Mouse (Mus musculus) ES-E14 (cell line): ENCODE results near the gene Sgms2. TPM values are rescaled to one million over a fixed set of nuclear protein-coding genes. Genes with fewer than 3 reads are reported as not detected.

Experiments
- DNase-seq: peaks from one replicate; pipeline ENCODE4 v3.0.0-alpha.2; 2013; ENCODE audit warnings: low read depth, low spot score
- H3K27ac ChIP-seq: 2 replicates; pipeline ENCODE4 v1.5.1; 2012; ENCODE audit warnings: low read depth, mild to moderate bottlenecking, low read length, moderate library complexity, mixed read lengths; ENCODE audit not compliant: poor library complexity, insufficient read depth, severe bottlenecking
- H3K36me3 ChIP-seq: 2 replicates; pipeline ENCODE4 v1.6.1; 2012; ENCODE audit warnings: mild to moderate bottlenecking, low read length, moderate library complexity, mixed read lengths; ENCODE audit not compliant: control insufficient read depth, poor library complexity, insufficient read depth, severe bottlenecking
- H3K4me1 ChIP-seq, 2 experiments: fragments of 150-350 bp in 1 of 2; sonication (generic) in 1 of 2; 2 replicates each; pipeline ENCODE4 v1.6.1; 2012; ENCODE audit warnings: low read length in 2 of 2, mild to moderate bottlenecking in 1 of 2, mixed read lengths in 1 of 2; ENCODE audit not compliant: control insufficient read depth in 2 of 2, insufficient read depth in 2 of 2, poor library complexity in 1 of 2
- H3K4me3 ChIP-seq, 2 experiments: fragments of 150-350 bp in 1 of 2; sonication (generic) in 1 of 2; 2 replicates each; pipeline ENCODE4 v1.5.1; 2012; ENCODE audit warnings: low read length in 2 of 2, low read depth in 1 of 2, mild to moderate bottlenecking in 1 of 2, mixed read lengths in 1 of 2; ENCODE audit not compliant: insufficient read depth in 1 of 2, poor library complexity in 1 of 2, severe bottlenecking in 1 of 2
- H3K9ac ChIP-seq: 2 replicates; pipeline ENCODE4 v1.6.1; 2012; ENCODE audit warnings: low read depth, mild to moderate bottlenecking, low read length, mixed read lengths; ENCODE audit not compliant: poor library complexity, insufficient read depth, severe bottlenecking
- H3K9me3 ChIP-seq: fragments of 150-350 bp; sonication (generic); 2 replicates; pipeline ENCODE4 v1.6.1; 2012; ENCODE audit warnings: low read depth, mild to moderate bottlenecking, low read length; ENCODE audit not compliant: control insufficient read depth, insufficient read depth
- CHD2 ChIP-seq: IDR thresholded peaks from 2 replicates; pipeline ENCODE4 v1.6.1; 2014; ENCODE audit warnings: mild to moderate bottlenecking, low read depth, low read length, inconsistent platforms
- HCFC1 ChIP-seq: IDR thresholded peaks from 2 replicates; pipeline ENCODE4 v1.6.1; 2012; ENCODE audit warnings: low read length, inconsistent platforms, borderline replicate concordance; ENCODE audit not compliant: insufficient read depth
- MAFK ChIP-seq: IDR thresholded peaks from 2 replicates; pipeline ENCODE4 v1.6.1; 2014; ENCODE audit warnings: mild to moderate bottlenecking, low read depth, low read length, inconsistent platforms; ENCODE audit not compliant: insufficient read depth
- ZC3H11A ChIP-seq: IDR thresholded peaks from 2 replicates; pipeline ENCODE4 v1.6.1; 2012; ENCODE audit warnings: low read depth, mild to moderate bottlenecking, inconsistent platforms, low read length, borderline replicate concordance
- ZNF384 ChIP-seq: IDR thresholded peaks from 2 replicates; pipeline ENCODE4 v1.6.1; 2012; ENCODE audit warnings: low read depth, low read length, inconsistent platforms
- in situ Hi-C, 2 experiments: fragments of 600-800 bp; cut with MboI; formaldehyde crosslinking; loops; one replicate each; pipeline ENCODE4 v1.15.1; 2025; ENCODE audit warnings: low sequenced_read_pairs in 2 of 2, inconsistent platforms in 1 of 2; ENCODE audit not compliant: unreplicated experiment in 2 of 2
- total RNA-seq: library from RNA; depleted of rRNA; stranded (reverse); fragments of 300-350 nt; gene quantifications from 2 replicates; pipeline ENCODE4 v1.2.3, GENCODE M21; 2012

Sgms2 gene
- total RNA-seq, 1 experiment = 2.1 TPM

- Histone ChIP-seq H3K9me3 (no peaks in the 10 kb centered on the region), H3K4me3 (no peak overlapping the region), H3K27ac (no peak overlapping the region), H3K4me1 (no peaks in the 10 kb centered on the region), H3K36me3 (no peaks in the 10 kb centered on the region), H3K9ac (no peak overlapping the region)
- in situ Hi-C loops = no loop called here
- DNase-seq = no peak
- no peak for TF ChIP-seq MAFK
- no peak for TF ChIP-seq ZC3H11A
- no peak for TF ChIP-seq HCFC1
- no peak for TF ChIP-seq CHD2
- no peak for TF ChIP-seq ZNF384
These were observed 142.2 kb downstream of the Sgms2 start for GRCm38 (mm10) chr3:131349013-131349412.

GRCm38 (mm10) chr3:131348579-131348950, 142.6 kb downstream of the Sgms2 start:
- Histone ChIP-seq H3K4me1 (no peaks in the 10 kb centered on the region), H3K9me3 (no peaks in the 10 kb centered on the region), H3K27ac (no peak overlapping the region), H3K9ac (no peak overlapping the region), H3K36me3 (no peaks in the 10 kb centered on the region), H3K4me3 (no peak overlapping the region)
- DNase-seq = no peak
- in situ Hi-C loops = no loop called here
- no peak for TF ChIP-seq MAFK

GRCm38 (mm10) chr3:131347831-131348578, 143.2 kb downstream of the Sgms2 start:
- Histone ChIP-seq H3K27ac (no peak overlapping the region), H3K9ac (no peak overlapping the region), H3K4me1 (no peaks in the 10 kb centered on the region), H3K36me3 (no peaks in the 10 kb centered on the region), H3K9me3 (no peaks in the 10 kb centered on the region), H3K4me3 (no peak overlapping the region)
- in situ Hi-C loops = no loop called here
- TF ChIP-seq ZC3H11A (peak; percentile 59; the same call in 1 of the 2 replicates), HCFC1 (no peak), MAFK (no peak), ZNF384 (peak; percentile 91), CHD2 (no peak)
- peak; percentile 34 for DNase-seq

GRCm38 (mm10) chr3:131345903-131346302, 145.3 kb downstream of the Sgms2 start:
- Histone ChIP-seq H3K36me3 (no peaks in the 10 kb centered on the region), H3K9me3 (no peaks in the 10 kb centered on the region), H3K4me3 (no peak overlapping the region), H3K4me1 (no peaks in the 10 kb centered on the region), H3K9ac (no peak overlapping the region), H3K27ac (no peak overlapping the region)
- TF ChIP-seq ZNF384 (no peak), MAFK (no peak), CHD2 (no peak), HCFC1 (no peak), ZC3H11A (no peak)
- in situ Hi-C loops = no loop called here
- no peak for DNase-seq

- Histone ChIP-seq H3K4me1 (0 out of 4 replicates have a peak, but pooled peaks cover 0 to 2% of the 10 kb centered on the region in 2 experiments), H3K4me3 (no peak overlapping the region), H3K9me3 (no peaks in the 10 kb centered on the region), H3K36me3 (no peaks in the 10 kb centered on the region), H3K27ac (no peak overlapping the region), H3K9ac (no peak overlapping the region)
- TF ChIP-seq ZC3H11A = no peak
- TF ChIP-seq HCFC1 = no peak
- TF ChIP-seq ZNF384 = no peak
- TF ChIP-seq MAFK = no peak
- no peak for TF ChIP-seq CHD2
- DNase-seq = no peak
- in situ Hi-C loops = no loop called here
These were observed 147.9 kb downstream of the Sgms2 start for GRCm38 (mm10) chr3:131343311-131343710.
